Mouse (Mus musculus) lung, adult 2 months (tissue): Measurements from ENCODE around the gene Tbl1xr1.

Source experiments
- CTCF ChIP-seq: fragments of 200-500 bp; IDR thresholded peaks from 2 replicates; pipeline ENCODE4 v1.5.1; 2011; ENCODE audit warnings: mild to moderate bottlenecking, low read length, control low read depth; ENCODE audit not compliant: insufficient read depth
- POLR2A ChIP-seq: fragments of 200-500 bp; IDR thresholded peaks from 2 replicates; pipeline ENCODE4 v1.6.1; 2011; ENCODE audit warnings: low read depth, mild to moderate bottlenecking, control low read depth, low read length, borderline replicate concordance; ENCODE audit errors: extremely low read depth

- no peak for TF ChIP-seq CTCF
- no peak for TF ChIP-seq POLR2A
These were observed 1.7 kb upstream of the Tbl1xr1 start for GRCm38 (mm10) chr3:22074591-22075294.
